ENCODE assay signal across 13 mouse cellular contexts in genomic region chr4:109439825-109440248, GRCm38 (mm10). TPM values are rescaled to one million over a fixed set of nuclear protein-coding genes. Genes with fewer than 3 reads are reported as not detected.
DNase-seq lines count a peak whose midpoint lies in the region; ATAC-seq and TF ChIP-seq lines count a peak whose summit lies in the region.
"Had no signal": no experiment of that assay in that cellular context is flagged by ENCODE, and none has a peak within 500 bp of the region (broad histone marks: within the 10 kb centered on the region; RNA-seq: fewer than 3 reads in every experiment).

No protein-coding gene starts in this region.

- H3K9me3 ChIP-seq in intestine, embryonic 15.5 days: no peaks in the 10 kb centered on the region
- H3K9me3 ChIP-seq: forebrain, embryonic 12.5 days had no signal

- peak; percentile 35; the same call in 1 of the 2 replicates for ATAC-seq in intestine, embryonic 15.5 days

- H3K79me2 ChIP-seq in myocyte (ENCODE audit: control insufficient read depth, insufficient read depth): peaks cover 5% of the 10 kb centered on the region

- no peaks in the 10 kb centered on the region for H3K27me3 ChIP-seq in intestine, embryonic 15.5 days (replicated peaks)
- H3K27me3 ChIP-seq in myocyte (ENCODE audit: control insufficient read depth, insufficient read depth, insufficient read length): no peaks in the 10 kb centered on the region
- H3K27me3 ChIP-seq: forebrain, embryonic 12.5 days had no signal

- H3K36me3 ChIP-seq in intestine, embryonic 15.5 days: no peaks in the 10 kb centered on the region
- H3K36me3 ChIP-seq in myocyte (ENCODE audit: control insufficient read depth, insufficient read depth): peaks cover 15% of the 10 kb centered on the region
- H3K36me3 ChIP-seq: forebrain, embryonic 12.5 days had no signal

- no peak overlapping the region for H3K27ac ChIP-seq in intestine, embryonic 15.5 days
- H3K27ac ChIP-seq: forebrain, embryonic 12.5 days had no signal

- WGBS in intestine, embryonic 15.5 days: 79% methylated on average over 3 of the region's 3 CpGs

- H3K4me2 ChIP-seq in intestine, embryonic 15.5 days (replicated peaks): no peak overlapping the region
- H3K4me2 ChIP-seq in myocyte (ENCODE audit: low read depth): peak overlapping the region; percentile 52
- H3K4me2 ChIP-seq: forebrain, embryonic 12.5 days had no signal

- no peak overlapping the region for H3K4me3 ChIP-seq in intestine, embryonic 15.5 days (replicated peaks)
- H3K4me3 ChIP-seq in myocyte: no peak overlapping the region
- H3K4me3 ChIP-seq: forebrain, embryonic 12.5 days had no signal

- peak; percentile 27 for TF ChIP-seq POLR2A in myocyte (IDR thresholded peaks at IDR 0.05; ENCODE audit: insufficient read length, low read depth)

- DNase-seq in heart, adult 11 months: peak; percentile 92
- DNase-seq in heart, postnatal 4 days: no peak
- DNase-seq in adipocyte (ENCODE audit: low spot score): peak; percentile 66
- DNase-seq in adrenal gland, postnatal 36 days: no peak
- DNase-seq in left cerebral cortex, adult 11 months (ENCODE audit: low spot score): no peak
- no peak for DNase-seq in thymus, postnatal 36 days
- DNase-seq: cerebellum, adult 11-12 months; kidney, postnatal 10 days; lung, adult 2 months; right cerebral cortex, postnatal 4 days had no signal

- H3K9ac ChIP-seq in intestine, embryonic 15.5 days: no peak overlapping the region
- H3K9ac ChIP-seq: forebrain, embryonic 12.5 days had no signal

- H3ac ChIP-seq in myocyte (ENCODE audit: control insufficient read depth, insufficient read length): no peak overlapping the region

- no peaks in the 10 kb centered on the region for H3K4me1 ChIP-seq in intestine, embryonic 15.5 days (replicated peaks)
- H3K4me1 ChIP-seq: forebrain, embryonic 12.5 days had no signal

TF ChIP-seq in myocyte, 11 proteins besides CTCF, POLR2A, EP300 and RAD21:
- TF ChIP-seq SRF (IDR thresholded peaks at IDR 0.05; ENCODE audit: control insufficient read depth, insufficient read length, low read depth) (no peak), MAX (IDR thresholded peaks at IDR 0.05; ENCODE audit: low read depth) (no peak), CEBPB (IDR thresholded peaks at IDR 0.05; ENCODE audit: insufficient read depth, poor library complexity, severe bottlenecking) (no peak), MYOD1 (IDR thresholded peaks at IDR 0.05; ENCODE audit: control insufficient read depth in 1 of 3, insufficient read length in 2 of 3, low read depth in 2 of 3) (peak; percentile 84 to 98 (median 85)), REST (IDR thresholded peaks at IDR 0.05; ENCODE audit: insufficient read depth, insufficient read length) (no peak), E2F4 (IDR thresholded peaks at IDR 0.05; ENCODE audit: insufficient read depth) (no peak), TCF12 (IDR thresholded peaks at IDR 0.05; ENCODE audit: insufficient read depth, poor library complexity, severe bottlenecking) (peak; percentile 98), USF1 (IDR thresholded peaks at IDR 0.05; ENCODE audit: low read depth) (no peak), POLR2AphosphoS2 (IDR thresholded peaks at IDR 0.05; ENCODE audit: insufficient read length, low read depth) (peak; percentile 71), TCF3 (IDR thresholded peaks at IDR 0.05; ENCODE audit: insufficient read length, low read depth) (peak; percentile 88), MYOG (IDR thresholded peaks at IDR 0.05; ENCODE audit: control insufficient read depth in 1 of 3, insufficient read depth in 1 of 3, insufficient read length in 2 of 3, low read depth in 2 of 3) (peak; percentile 92 to 99 (median 99))

RNA-seq across cellular contexts. Expression of gene Ttc39a, which starts 33.4 kb away (rescaled TPM):
- total RNA-seq in heart, postnatal 4 days (2021): 1 to 10 TPM; 3.3 to 4.1 TPM
- polyA plus RNA-seq in intestine, embryonic 15.5 days (2015; fragmentation: Nextera tagmentation; extraction: Ambion mirVana): 17.0 and 21.5 TPM in 2 replicates
- 0.70 TPM for polyA plus RNA-seq in myocyte (2012; fragmentation: generic; extraction: Trizol)
- total RNA-seq in adrenal gland, postnatal 36 days (2021): 1 to 10 TPM; 4.2 to 5.0 TPM

RNA-seq across cellular contexts. Expression of gene Rnf11, which starts 44.7 kb away (rescaled TPM):
- 100 to 1,000 TPM; 106 to 107 TPM for total RNA-seq in heart, postnatal 4 days (2021)
- 30.5 and 32.0 TPM in 2 replicates for polyA plus RNA-seq in intestine, embryonic 15.5 days (2015; fragmentation: Nextera tagmentation; extraction: Ambion mirVana)
- 127 TPM for polyA plus RNA-seq in myocyte (2012; fragmentation: generic; extraction: Trizol)
- 100 to 1,000 TPM; 182 to 206 TPM for total RNA-seq in adrenal gland, postnatal 36 days (2021)

Comparison
In these comparisons a context has a peak if more than half of its experiments do, and no peak if none do; other contexts are left out.
1. DNase-seq: peak in heart, adult 11 months (single experiment) and adipocyte (single experiment); none in heart, postnatal 4 days (single experiment), adrenal gland, postnatal 36 days (0 of 2), left cerebral cortex, adult 11 months (single experiment) and thymus, postnatal 36 days (0 of 2).